Mouse (Mus musculus) megakaryocyte, embryonic 14.5 days (primary cell): ENCODE measurements around the gene Fam83f.

Source experiments
- FLI1 ChIP-seq: IDR thresholded peaks from 2 replicates; pipeline ENCODE4 v1.6.1; 2012; ENCODE audit warnings: low read length, inconsistent platforms, mixed read lengths
- GATA1 ChIP-seq: IDR thresholded peaks from 3 replicates; pipeline ENCODE4 v1.6.1; 2012; ENCODE audit warnings: mixed read lengths, low read length, inconsistent platforms, borderline replicate concordance

DNA sequence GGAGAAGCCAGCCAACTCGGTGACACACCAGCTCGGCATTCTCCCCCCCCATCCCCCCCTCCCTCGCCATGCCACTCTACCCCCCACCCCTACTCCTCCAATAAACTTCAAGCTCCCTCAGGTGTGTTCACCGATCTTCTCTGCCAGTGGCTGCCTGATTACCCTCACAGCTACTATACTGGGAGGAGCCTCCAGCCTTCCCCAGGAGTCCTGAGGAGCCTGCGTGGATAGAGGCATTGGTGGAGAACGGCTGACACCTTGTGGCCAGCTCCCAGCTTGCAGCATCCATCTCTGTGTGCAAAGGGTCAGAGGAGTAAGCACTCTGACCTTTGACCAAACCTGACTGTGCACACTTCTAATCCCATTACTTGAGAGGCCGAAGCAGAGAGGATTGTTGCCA lies 32.6 kb downstream of the Fam83f start:
- TF ChIP-seq GATA1 (no peak), FLI1 (no peak)
